Mouse (Mus musculus) gastrocnemius, postnatal 25 days (tissue): Measurements from ENCODE around the gene Shox2. TPM values are rescaled to one million over a fixed set of nuclear protein-coding genes. Genes with fewer than 3 reads are reported as not detected.

ENCODE experiments used
- DNase-seq: peaks from one replicate; pipeline ENCODE4 v3.0.0; 2022
- long read RNA-seq, 2 experiments: library from polyadenylated mRNA; stranded (forward); transcript quantifications; one replicate each; pipeline ENCODE4 v2.0.0; 2021
- total RNA-seq, 2 experiments: library from RNA; stranded (reverse); gene quantifications; 1 replicate in 1 of 2; 2 replicates in 1 of 2; pipeline ENCODE4 v1.2.3; 2021

The Shox2 gene
- total RNA-seq: 1 to 10 TPM; 1.7 to 4.9 TPM
- long read RNA-seq, experiment 1, partial matches to known transcripts: 0 of 1 reads
- long read RNA-seq, experiment 1, other reads (novel, unspliced or antisense): 0 of 1 reads
- long read RNA-seq, experiment 2, partial matches to known transcripts: 0 of 1 reads
- long read RNA-seq, experiment 2, other reads (novel, unspliced or antisense): 0 of 1 reads

DNA sequence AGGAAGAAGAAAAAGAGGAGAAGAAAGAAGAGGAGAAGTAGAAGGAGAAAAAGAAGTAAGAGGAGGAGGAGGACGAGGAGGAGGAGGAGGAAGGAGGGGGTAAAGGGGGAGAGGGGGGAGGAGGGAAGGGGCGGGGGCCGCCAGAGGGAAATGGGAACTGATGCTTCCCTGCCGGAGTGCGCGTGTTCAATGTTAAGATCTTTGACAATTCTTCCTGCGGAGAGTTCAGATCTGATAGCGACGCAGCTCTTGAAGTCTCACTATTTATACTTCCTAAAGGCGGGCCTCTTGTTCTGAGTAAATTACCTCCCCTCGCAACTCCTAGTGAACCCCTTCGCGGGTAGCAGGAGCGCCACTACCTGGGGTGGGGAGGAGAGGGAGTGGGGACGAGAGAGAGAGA is at the start of gene Shox2:
Gene Shox2, minus strand, starts transcription at position 66 of the 400 bp plus-strand sequence.
- DNase-seq: no peak

DNA sequence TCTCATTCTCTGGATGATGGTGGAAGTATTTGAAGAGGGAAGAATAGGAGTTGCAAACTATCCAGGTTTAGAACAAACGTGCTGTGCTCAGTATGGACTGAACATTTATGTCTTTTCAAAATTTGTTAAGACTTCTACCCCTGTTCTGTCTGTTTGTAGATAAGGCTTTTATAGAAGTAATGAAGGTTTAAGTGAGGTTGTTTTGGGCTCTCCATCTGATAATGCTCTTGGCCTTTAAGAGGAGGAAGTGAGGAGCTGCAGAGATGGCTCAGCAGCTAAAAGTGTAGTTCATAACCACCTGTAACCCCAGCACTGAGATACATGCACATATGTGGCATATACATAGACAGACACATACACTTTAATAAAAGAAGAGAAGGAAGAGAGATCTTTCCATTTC is 15.2 kb upstream of the Shox2 start:
- no peak for DNase-seq

DNA sequence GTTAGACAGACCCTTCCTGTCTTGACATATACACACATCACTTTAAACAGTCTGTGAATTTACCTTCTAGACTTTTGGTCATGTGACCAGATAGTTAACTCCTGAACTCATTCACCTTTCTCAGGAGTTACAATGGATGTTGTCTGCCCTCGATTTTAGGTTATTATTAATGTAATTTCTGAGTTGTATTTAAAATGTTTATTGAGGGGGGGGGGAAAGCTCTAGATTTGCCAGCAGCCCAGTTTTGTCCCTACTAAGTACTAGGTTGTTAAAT is 4.7 kb upstream of the Shox2 start:
- no peak for DNase-seq

DNA sequence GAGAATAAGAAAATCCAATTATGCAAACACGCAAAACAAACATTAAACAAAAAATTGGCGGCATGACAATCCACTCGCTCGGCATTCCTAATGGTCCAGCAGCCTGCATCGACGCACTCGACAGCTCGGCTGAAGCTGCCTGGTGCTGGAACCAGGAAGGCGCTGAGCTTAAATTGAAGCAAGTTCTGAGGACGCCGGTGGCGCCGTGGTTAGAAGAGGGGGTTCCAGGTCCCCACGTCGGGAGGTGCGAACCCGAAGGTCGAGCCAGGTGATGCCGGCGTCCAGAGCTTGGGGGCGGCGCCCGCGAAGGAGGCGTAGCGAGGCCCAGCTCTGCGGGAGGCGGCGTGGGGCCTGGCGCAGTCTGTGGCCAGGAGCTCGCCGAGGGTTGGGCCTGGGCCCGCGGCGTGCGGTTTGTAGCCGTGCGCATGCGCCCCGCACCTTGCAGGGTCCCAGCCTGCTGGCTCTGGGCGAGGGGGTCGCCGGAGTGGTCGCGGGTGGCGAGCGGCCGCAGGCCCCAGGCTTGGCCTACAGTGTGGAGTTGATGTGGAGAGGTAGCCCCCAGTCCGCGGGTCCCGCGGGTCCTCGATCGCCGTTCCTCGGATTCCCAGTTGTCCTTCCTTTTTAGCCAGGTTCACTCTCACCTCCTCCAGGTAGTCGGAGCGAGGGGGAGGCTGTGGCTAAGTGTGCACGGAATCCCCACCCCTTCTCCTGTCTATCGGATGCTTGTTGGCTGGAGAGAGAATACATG is 4.1 kb upstream of the Shox2 start:
- DNase-seq: peak; percentile 71

DNA sequence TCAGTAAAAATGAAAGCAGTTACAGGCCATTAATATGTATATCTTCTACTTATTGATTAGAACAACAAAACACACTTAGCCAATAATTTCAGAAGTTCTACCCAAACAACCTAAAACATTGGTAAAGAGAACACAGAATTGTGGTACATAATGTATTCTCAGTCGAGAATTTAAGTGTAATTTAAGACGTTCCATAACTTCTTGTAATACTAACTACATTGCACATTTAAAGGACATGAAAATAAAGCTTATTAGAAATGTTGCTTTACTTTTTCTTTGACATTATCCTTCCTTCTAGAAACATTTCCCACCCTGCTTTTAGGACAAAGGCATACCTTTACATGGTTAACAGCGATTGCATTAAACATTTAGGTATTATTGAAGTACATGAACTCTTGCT is 1.9 kb upstream of the Shox2 start:
- DNase-seq: no peak

DNA sequence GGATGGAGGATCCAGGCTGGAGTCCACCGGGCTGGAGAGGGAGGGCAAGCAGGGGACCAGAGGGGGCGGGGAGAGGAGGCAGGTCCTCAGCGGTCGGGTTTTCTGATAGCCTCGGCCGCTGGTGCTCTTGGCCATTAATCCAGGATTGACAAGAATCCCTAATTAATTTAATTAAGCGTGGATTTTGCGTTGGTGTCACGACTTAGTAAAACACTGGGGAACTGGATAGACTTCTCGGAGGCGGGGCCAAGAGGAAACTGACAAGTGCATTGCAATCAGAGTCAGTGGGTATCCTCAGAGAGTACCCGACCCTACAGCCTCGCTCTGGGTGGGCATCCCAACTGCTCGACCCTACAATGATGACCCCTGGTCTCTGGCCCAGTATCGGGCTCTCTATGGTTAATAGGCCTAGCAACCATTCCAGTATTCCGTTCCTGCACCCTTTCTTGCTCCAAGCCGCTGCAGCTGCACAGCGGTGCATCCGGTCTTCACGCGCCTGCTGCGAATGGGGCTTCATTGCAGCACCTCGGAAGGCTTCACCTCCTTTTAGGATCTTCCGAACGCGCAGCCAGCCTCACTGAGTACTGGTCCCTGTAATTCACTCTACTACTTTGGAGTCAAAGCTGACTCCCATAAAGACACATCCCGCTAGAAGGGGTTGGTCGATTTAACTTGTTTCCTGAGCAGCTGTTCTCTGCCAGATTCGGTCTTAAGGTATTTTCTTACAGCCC is 775 bp upstream of the Shox2 start:
- peak; percentile 29 for DNase-seq

DNA sequence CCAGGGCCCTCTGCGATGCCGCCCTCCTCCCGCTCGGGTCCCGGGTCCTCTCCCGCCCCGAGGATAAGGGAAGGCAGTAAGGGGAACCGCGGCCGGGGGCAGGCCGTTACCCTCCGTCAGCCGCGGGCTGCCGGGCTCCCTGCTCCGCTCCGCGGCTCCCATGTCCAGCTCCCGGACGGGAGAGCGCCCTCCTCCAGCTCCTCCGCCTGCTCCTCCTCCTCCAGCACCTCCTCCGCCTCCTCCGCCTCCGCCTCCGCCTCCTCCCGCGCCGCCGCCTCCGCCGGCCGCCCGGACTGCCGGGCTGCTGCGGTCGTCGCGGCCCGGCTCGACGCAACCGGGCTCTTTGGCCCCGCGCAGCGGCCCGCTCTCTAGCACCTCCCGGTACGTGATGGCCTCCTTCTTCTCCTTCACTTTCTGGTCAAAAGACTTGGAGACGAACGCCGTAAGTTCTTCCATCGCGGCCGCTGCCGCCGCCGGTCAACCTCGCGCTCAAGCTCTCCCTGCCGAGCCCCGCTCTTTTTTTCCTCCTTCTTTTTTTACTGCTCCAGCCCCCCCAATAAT is 390 bp downstream of the Shox2 start, which contains the start of gene Rsrc1:
Gene Rsrc1, plus strand, starts transcription at position 290 of the 561 bp plus-strand sequence.
- DNase-seq: peak; percentile 74

DNA sequence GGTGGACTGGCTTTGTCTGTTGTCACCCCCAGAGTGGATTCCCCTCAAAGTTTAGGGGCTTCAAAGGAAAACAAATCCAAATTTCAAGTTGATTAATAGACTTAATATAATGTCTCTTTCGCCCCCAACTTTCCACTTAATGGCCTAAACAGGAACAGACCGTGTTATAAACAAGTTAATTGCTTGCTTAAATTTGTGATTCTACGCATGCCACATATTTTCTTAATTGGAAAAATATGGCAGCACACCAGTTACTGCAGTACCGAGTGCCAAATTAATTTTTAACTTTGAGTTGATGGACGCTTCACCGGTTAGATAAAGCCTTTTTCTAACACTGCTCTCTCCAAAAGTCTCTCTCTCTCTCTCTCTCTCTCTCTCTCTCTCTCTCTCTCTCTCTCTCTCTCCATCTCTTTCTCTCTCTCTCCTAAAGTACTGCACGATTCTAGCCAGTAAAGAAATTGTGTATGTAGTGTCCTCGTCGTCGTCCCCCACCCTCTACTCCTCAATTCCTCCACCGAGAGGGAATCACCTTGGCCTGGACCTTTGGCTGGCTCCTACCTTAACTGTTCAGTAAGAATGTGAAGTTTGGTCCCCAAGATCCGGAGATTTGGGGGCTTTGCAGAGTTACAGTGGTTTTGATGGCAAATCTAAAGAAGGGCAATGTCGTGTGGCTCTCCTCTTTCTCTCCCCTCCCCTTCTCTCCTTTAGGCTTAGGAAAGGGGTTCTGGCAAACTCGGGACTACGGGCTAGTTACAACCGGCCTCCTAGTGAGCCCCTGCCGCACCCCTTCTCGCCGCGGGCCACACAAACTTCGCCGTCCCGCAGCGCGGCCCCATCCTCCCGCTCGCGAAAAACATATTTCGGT is 1.2 kb downstream of the Shox2 start:
- DNase-seq: no peak

DNA sequence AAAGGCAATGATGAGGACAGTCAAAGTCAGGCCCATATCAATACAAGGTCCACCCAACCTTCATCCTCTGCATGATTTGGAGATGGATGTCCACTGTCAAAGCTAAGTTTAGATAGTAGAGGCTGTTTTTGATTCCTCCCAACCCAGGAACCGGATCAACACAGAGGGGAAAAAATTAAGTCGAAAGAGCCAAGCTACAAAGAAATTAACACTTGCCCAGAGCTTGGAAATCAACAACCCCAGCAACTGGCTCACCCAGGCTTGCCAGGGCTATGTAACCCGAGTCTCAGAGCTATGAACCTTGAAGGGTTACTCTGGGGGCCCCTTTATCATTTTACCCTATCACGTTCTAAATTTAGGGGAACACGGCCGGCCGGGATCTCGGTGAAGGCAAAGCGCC is 2.1 kb downstream of the Shox2 start:
- DNase-seq: no peak

DNA sequence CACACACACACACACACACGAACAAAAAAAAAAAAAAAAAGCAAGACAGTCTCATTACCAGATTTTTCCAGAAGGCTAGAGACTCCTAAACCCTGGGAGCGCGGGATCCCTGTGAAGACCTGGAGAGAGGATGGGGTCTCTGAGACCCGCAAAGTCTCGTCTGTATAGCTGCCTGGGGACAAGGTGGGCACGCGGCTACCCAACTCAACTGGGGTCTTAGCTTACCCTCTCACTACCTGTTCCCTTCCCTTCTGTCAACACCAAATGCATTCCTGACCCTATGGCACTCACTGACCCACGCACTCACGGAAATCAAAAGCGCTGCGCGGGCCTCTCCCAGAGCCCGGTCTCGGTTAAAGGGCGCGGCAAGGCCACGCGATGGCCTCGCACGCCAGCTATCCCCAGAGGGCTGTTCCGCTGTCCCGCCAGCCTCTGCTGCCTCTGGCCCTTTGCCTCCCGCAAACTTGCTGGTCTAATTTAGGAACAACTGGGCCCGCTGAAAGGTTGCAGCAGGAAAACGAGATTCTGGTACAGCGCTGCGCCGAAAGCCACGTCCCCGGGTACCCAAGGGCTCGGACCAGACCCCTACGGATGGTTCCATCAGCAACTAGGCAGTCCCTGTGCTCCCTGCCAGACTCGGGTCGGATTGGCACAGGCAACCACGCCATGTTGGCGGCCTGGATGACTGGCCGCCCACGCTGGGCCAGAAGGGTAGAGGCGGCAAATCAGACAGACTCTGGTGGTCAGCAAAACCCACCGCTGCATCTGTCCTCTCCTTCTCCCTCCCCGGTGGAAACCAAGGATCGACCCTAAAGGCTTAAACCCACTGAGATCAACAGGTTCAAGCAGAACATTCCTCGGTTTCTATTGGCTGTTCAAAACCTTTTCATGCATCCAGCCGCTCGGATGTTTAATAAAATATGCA is 2.9 kb downstream of the Shox2 start:
- peak; percentile 28 for DNase-seq

DNA sequence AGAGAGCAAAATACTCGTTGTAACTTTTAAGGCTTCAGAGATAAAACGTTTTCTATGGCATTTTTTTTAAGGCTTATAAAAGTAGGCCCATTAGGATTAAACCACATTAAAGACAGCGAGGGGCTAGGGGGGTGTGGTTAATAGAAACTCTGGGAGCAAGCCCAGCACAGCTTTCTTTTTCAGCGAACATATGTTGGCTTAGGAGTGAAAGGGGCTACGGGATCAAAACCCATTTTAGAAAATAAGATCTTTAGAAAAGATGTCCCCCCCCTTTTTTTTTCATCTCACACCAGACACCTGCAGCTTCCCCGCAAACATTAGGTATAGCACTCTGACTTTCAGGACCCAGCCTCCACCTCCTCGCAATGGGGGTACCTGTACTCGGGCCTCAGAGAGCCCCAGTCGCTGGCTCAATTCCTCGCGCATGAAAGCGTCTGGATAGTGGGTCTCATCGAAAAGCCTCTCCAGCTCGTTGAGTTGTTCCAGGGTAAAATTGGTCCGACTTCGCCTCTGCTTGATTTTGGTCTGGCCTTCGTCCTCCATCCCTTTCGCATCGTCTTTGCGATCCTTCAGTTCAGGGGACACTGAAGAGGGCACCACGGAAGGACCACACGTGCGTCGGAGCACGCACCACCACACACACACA is 3.6 kb downstream of the Shox2 start:
- no peak for DNase-seq

DNA sequence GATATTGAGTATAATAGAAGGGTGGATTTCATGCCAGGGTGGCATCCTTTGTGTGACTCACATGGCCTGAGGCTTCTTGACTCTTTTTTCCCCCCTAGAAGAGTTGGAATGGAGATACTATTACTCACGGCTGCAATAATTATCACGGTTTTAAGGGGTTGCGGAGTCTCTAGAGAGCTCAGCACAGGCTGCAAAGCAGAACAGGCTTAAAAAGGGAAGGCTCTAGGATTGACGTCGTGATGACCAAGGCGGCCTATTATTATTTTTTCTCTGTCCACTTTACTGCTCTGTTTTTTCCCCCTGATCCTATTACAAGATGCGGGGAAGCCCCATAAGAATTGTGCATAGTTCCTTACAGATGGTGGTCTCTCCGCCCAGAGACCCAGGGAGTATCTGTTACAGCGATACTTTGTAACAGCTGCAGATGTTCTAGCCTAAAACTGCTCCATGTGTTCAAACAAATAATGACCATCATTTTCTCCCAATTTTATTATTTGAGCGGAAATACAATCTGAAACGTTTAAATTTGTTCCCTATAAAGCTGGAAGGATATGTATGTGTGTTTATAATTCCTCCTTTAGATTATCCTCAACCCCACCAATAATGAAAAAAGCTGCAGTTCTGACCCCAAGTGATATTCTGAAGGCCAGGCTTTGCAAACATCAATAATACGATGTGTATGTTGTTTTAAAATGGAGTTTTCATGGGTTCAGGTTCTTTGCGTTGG is 4.5 kb downstream of the Shox2 start:
- no peak for DNase-seq

DNA sequence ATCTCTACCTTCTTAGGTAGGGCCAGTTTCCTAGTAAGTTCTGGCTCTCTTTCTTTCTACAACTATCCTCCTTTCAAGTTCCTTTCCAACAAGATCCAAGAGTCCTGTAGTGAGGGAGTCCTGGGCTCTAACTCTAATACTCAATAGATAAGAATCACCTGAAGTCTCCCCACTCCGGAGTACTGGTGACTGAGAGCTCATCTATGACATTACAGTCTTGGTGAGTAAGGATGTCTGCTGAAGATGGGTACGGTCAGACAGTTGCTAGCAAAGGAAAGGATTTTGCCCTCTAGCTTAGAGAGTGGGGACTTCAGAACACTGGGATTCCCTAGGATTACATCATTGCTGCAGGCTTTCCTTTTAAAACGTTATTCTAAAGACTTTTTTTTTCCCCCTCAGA is 7.1 kb downstream of the Shox2 start:
- no peak for DNase-seq

DNA sequence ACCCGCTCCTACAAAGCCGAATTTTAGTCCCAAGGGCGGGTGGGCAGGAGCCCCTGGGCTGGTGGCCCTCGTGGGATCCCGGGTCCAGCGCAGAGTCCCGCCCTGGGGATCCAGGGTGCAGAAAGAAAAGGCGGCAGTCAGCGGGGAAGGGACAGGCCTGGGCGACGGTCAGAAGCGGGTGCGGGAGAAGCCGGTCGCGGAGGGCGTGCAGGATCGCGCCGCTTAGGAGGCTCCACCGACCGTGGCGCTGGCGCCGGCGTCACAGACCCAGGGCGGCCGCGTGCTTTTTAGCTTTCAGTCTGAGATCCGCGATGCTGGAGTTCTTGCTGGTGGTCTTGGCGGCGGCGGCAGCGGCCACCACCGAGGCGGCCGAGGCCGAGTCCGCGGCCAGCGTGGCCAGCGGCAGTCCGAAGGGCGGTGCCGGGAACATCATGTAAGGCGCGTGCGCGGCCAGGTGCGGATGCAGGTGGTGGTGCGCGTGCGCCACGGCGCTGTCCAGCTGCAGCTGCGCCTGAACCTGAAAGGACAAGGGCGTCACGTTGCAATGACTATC is 8.1 kb downstream of the Shox2 start:
- DNase-seq: no peak

DNA sequence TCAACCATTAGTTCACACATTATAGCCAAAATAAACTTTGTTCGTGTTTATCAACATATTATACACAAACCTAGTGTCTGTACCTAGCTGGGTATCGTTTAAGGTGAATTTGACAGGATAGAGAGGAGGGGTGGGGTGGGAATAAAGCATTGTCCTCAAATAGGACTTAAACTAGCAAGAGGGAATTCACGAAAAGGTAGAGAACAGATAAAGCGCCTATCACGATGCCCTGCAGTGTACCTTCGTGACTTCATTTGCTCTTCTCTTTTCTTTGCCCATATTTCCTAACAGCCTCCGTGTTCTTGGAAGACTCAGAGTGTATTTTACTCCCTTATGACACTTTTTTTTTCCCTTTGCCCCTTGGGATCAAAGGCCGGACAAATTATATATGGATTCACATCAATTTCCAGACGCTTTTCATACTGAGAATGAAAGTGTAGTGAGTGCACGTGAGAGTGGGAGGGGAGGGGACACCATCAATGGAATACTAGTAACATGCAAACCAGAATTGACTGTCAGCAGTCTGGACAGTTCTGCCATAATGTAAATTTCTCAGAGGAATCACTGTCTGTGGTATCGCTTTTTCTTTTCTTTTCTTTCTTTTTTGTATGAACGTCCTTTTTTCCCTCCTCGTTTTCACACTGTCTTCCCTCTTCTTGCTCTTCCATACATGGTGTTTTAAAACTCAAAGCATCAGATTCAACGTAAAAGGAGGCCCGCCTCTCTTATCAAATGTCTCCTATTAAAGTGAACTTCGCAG is 9.2 kb downstream of the Shox2 start:
- DNase-seq: no peak

DNA sequence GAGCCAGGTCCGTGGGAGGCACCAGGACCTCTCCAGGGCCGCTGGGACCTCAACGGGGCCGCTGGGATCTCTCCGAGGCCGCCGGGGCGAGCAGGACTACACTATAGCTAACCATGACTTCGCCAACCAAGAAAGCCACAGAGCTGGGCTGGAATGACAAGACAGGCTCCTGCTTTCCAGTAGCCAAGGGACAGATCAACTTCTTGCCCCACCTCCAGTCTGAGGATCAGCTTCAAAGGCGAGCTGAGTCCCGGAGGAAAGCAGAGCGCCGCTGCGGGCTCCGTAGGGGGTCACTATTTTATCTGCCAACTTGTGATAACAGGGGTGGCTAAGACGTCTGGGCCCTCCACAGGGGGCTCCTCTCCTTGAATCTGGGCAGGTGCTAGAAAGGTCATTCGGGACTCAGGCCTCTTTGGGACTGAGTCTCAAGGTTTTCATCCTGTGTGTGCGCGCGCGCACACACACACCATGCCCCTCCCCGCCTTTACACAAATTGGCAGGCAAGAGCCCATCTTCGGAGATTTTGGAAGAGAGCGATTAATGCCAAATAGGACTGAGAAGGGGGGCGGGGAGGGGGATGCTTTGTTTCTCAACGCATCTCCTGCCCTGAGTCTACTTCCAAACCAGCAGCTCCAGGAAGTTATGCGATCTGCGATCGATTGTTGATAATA is 10.8 kb downstream of the Shox2 start:
- DNase-seq: no peak

DNA sequence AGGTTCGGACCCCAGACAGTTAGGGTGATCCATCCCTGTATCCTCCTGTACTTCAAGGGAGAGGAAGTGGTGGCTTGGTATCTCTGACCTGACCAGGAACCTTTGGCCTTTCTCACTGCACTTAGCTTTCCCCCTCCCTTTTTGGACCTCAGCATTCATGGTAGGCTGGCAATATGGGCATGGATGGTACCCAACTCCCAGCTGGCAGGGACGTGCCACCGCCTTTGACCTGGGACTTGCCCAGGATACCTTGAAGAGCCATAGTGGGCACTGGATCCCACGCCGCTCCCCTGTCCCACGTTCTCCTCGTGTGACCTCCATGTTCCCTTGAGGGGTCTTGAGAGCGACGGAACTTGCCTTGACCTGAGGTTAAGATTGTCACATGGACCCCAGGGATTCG is 11.3 kb downstream of the Shox2 start:
- DNase-seq: no peak

DNA sequence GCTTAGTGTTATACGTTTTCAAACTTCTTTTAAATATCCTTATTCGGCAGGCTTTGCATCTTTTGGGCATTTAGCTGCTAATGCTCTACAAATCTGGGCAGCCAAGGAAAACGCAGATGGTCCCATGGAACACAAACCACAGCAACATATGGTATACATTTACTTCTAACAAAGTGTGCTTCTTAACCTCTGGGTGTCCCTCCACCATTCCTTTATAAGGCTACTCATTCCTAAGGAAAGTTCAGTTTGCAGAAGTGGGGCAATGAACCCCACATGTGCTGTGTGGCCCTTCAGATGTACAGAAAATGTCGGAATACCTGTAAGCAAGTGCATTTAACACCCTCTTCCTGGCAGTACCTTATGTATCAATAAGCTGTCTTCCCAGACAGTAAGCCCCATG is 14.1 kb downstream of the Shox2 start:
- no peak for DNase-seq
